Mouse (Mus musculus) liver, embryonic 16.5 days (tissue): Measurements from ENCODE around the gene Fbxl13. TPM values are rescaled to one million over a fixed set of nuclear protein-coding genes. Genes with fewer than 3 reads are reported as not detected.

Source experiments
- ATAC-seq: fragments of 200-750 bp; cut with Nextera tagmentation; 2 replicates; pipeline ENCODE4 v1.8.0; 2017; ENCODE audit warnings: low read depth, mild to moderate bottlenecking, moderate number of reproducible peaks, moderate library complexity
- H3K27ac ChIP-seq: fragments of 300-500 bp; sonication (generic); 2 replicates; pipeline ENCODE4 v1.5.1; 2014; ENCODE audit warnings: mild to moderate bottlenecking, low read length
- H3K27me3 ChIP-seq: fragments of 300-500 bp; sonication (generic); 2 replicates; pipeline ENCODE4 v1.6.1; 2014; ENCODE audit warnings: low read depth, low read length, mixed read lengths; ENCODE audit not compliant: control insufficient read depth, insufficient read depth
- H3K36me3 ChIP-seq: fragments of 300-500 bp; sonication (generic); 2 replicates; pipeline ENCODE4 v1.6.1; 2014; ENCODE audit warnings: mild to moderate bottlenecking; ENCODE audit not compliant: control insufficient read depth, insufficient read depth
- H3K4me1 ChIP-seq: fragments of 300-500 bp; sonication (generic); 2 replicates; pipeline ENCODE4 v1.6.1; 2014; ENCODE audit warnings: low read depth, low read length, mixed read lengths; ENCODE audit not compliant: control insufficient read depth
- H3K4me2 ChIP-seq: fragments of 300-500 bp; sonication (generic); 2 replicates; pipeline ENCODE4 v1.6.1; 2014; ENCODE audit warnings: low read depth, low read length, mixed read lengths
- H3K4me3 ChIP-seq: fragments of 300-500 bp; sonication (generic); 2 replicates; pipeline ENCODE4 v1.5.1; 2014; ENCODE audit warnings: low read depth, mild to moderate bottlenecking, low read length
- H3K9ac ChIP-seq: fragments of 300-500 bp; sonication (generic); 2 replicates; pipeline ENCODE4 v1.6.1; 2014; ENCODE audit warnings: low read depth, low read length
- H3K9me3 ChIP-seq: fragments of 300-500 bp; sonication (generic); replicated peaks from 2 replicates; pipeline ENCODE4 v1.6.1; 2016; ENCODE audit warnings: low read length; ENCODE audit not compliant: control insufficient read depth
- WGBS: fragments of 180-500 bp; shearing (Covaris S2); extraction: QIAGEN DNeasy Blood & Tissue Kit; methylation state at CpG from one replicate; pipeline ENCODE4 v1.1.7; 2014; ENCODE audit not compliant: insufficient replicate concordance; 5-methylcytosine and 5-hydroxymethylcytosine counted together
- polyA plus RNA-seq: library from polyadenylated mRNA; unstranded; fragments of >200 nt; fragmentation: Nextera tagmentation; extraction: Ambion mirVana; gene quantifications from 2 replicates; pipeline ENCODE4 v1.2.1, GENCODE M21; 2015

The Fbxl13 gene
- polyA plus RNA-seq, 1 experiment from 2014 or later, result 0.11 TPM

GRCm38 (mm10) chr5:21526835-21527485 is 118.5 kb downstream of the Fbxl13 start:
- ATAC-seq, result no peak
- Histone ChIP-seq H3K27me3 (no peaks in the 10 kb centered on the region), H3K36me3 (no peaks in the 10 kb centered on the region), H3K4me1 (no peaks in the 10 kb centered on the region), H3K4me3 (no peak overlapping the region), H3K9ac (no peak overlapping the region), H3K9me3 (no peaks in the 10 kb centered on the region), H3K27ac (no peak overlapping the region), H3K4me2 (no peak overlapping the region)
- 53% methylated on average over 11 of the region's 11 CpGs for WGBS

GRCm38 (mm10) chr5:21519166-21519565 is 126.3 kb downstream of the Fbxl13 start:
- H3K9me3 ChIP-seq, result no peaks in the 10 kb centered on the region
- no peaks in the 10 kb centered on the region for H3K27me3 ChIP-seq
- no peak for ATAC-seq
- no peaks in the 10 kb centered on the region for H3K4me1 ChIP-seq
- H3K4me3 ChIP-seq, result no peak overlapping the region
- H3K27ac ChIP-seq, result no peak overlapping the region
- WGBS, result 74% methylated on average over 3 of the region's 3 CpGs
- no peak overlapping the region for H3K4me2 ChIP-seq
- no peak overlapping the region for H3K9ac ChIP-seq
- H3K36me3 ChIP-seq, result no peaks in the 10 kb centered on the region

- WGBS, result 55% methylated on average over 4 of the region's 4 CpGs
- Histone ChIP-seq H3K27me3 (no peaks in the 10 kb centered on the region), H3K9ac (no peak overlapping the region), H3K4me1 (no peaks in the 10 kb centered on the region), H3K4me2 (no peak overlapping the region), H3K9me3 (no peaks in the 10 kb centered on the region), H3K36me3 (no peaks in the 10 kb centered on the region), H3K4me3 (no peak overlapping the region), H3K27ac (no peak overlapping the region)
- no peak for ATAC-seq
Observed at GRCm38 (mm10) chr5:21518207-21518606, 127.2 kb downstream of the Fbxl13 start.

GRCm38 (mm10) chr5:21517562-21517961 is 127.9 kb downstream of the Fbxl13 start:
- Histone ChIP-seq H3K36me3 (no peaks in the 10 kb centered on the region), H3K9me3 (no peaks in the 10 kb centered on the region), H3K27ac (no peak overlapping the region), H3K9ac (no peak overlapping the region), H3K4me1 (no peaks in the 10 kb centered on the region), H3K4me3 (no peak overlapping the region), H3K4me2 (no peak overlapping the region), H3K27me3 (no peaks in the 10 kb centered on the region)
- no peak for ATAC-seq
- WGBS, result 81% methylated on average over 2 of the region's 2 CpGs

- no peak for ATAC-seq
- no peak overlapping the region for H3K4me2 ChIP-seq
- H3K27ac ChIP-seq, result no peak overlapping the region
- no peaks in the 10 kb centered on the region for H3K27me3 ChIP-seq
- H3K9ac ChIP-seq, result no peak overlapping the region
- H3K9me3 ChIP-seq, result no peaks in the 10 kb centered on the region
- 69% methylated on average over 10 of the region's 10 CpGs for WGBS
- H3K4me1 ChIP-seq, result no peaks in the 10 kb centered on the region
- H3K4me3 ChIP-seq, result no peak overlapping the region
- H3K36me3 ChIP-seq, result no peaks in the 10 kb centered on the region
Observed at GRCm38 (mm10) chr5:21513363-21513762, 132.1 kb downstream of the Fbxl13 start.

GRCm38 (mm10) chr5:21509801-21510200 is 135.6 kb downstream of the Fbxl13 start:
- Histone ChIP-seq H3K4me2 (no peak overlapping the region), H3K4me1 (no peaks in the 10 kb centered on the region), H3K27me3 (no peaks in the 10 kb centered on the region), H3K9ac (no peak overlapping the region), H3K4me3 (no peak overlapping the region), H3K27ac (no peak overlapping the region), H3K9me3 (no peaks in the 10 kb centered on the region), H3K36me3 (no peaks in the 10 kb centered on the region)
- WGBS, result 49% methylated on average over 4 of the region's 4 CpGs
- no peak for ATAC-seq

GRCm38 (mm10) chr5:21506887-21507286 is 138.5 kb downstream of the Fbxl13 start:
- Histone ChIP-seq H3K4me2 (no peak overlapping the region), H3K9me3 (no peaks in the 10 kb centered on the region), H3K4me1 (no peaks in the 10 kb centered on the region), H3K36me3 (no peaks in the 10 kb centered on the region), H3K9ac (no peak overlapping the region), H3K27me3 (no peaks in the 10 kb centered on the region), H3K4me3 (no peak overlapping the region), H3K27ac (no peak overlapping the region)
- WGBS, result 50% methylated on average over 1 of the region's 1 CpGs
- ATAC-seq, result no peak

- H3K9ac ChIP-seq, result no peak overlapping the region
- H3K27me3 ChIP-seq, result no peaks in the 10 kb centered on the region
- no peak for ATAC-seq
- no peaks in the 10 kb centered on the region for H3K9me3 ChIP-seq
- no peaks in the 10 kb centered on the region for H3K36me3 ChIP-seq
- 62% methylated on average over 8 of the region's 8 CpGs for WGBS
- no peak overlapping the region for H3K4me3 ChIP-seq
- H3K4me2 ChIP-seq, result no peak overlapping the region
- H3K4me1 ChIP-seq, result no peaks in the 10 kb centered on the region
- H3K27ac ChIP-seq, result no peak overlapping the region
Observed at GRCm38 (mm10) chr5:21505159-21505558, 140.3 kb downstream of the Fbxl13 start.

GRCm38 (mm10) chr5:21502936-21503610 is 142.4 kb downstream of the Fbxl13 start:
- Histone ChIP-seq H3K27ac (no peak overlapping the region), H3K27me3 (no peaks in the 10 kb centered on the region), H3K4me1 (no peaks in the 10 kb centered on the region), H3K9ac (no peak overlapping the region), H3K4me2 (no peak overlapping the region), H3K4me3 (no peak overlapping the region), H3K9me3 (no peaks in the 10 kb centered on the region), H3K36me3 (no peaks in the 10 kb centered on the region)
- 67% methylated on average over 13 of the region's 13 CpGs for WGBS
- ATAC-seq, result no peak
